Mouse (Mus musculus) lung, postnatal 0 days (tissue): ENCODE results near the gene Dcp1a.

Source experiments
- CTCF ChIP-seq: IDR thresholded peaks from 2 replicates; pipeline ENCODE4 v1.5.1; 2016; ENCODE audit warnings: antibody characterized with exemption, mild to moderate bottlenecking
- EP300 ChIP-seq: IDR thresholded peaks from 2 replicates; pipeline ENCODE4 v1.6.1; 2016; ENCODE audit warnings: antibody characterized with exemption, mild to moderate bottlenecking, control low read depth

GRCm38 (mm10) chr14:30548965-30549776 lies 69.8 kb downstream of the Dcp1a start:
- TF ChIP-seq CTCF (no peak), EP300 (no peak)
